Mouse (Mus musculus) cerebellum, adult 9-11 months (tissue): Measurements from ENCODE around the gene Fry.
A peak's percentile ranks its signal among the peaks of the same experiment; 100 is the strongest.
"Not testable (repeated sequence)": the region's sequence is repeated elsewhere in the genome, so short reads cannot be mapped to it uniquely, and the experiment has no call there.

Source experiments
- DNase-seq: peaks from one replicate; pipeline ENCODE4 v3.0.0; 2022

The Fry gene

DNA sequence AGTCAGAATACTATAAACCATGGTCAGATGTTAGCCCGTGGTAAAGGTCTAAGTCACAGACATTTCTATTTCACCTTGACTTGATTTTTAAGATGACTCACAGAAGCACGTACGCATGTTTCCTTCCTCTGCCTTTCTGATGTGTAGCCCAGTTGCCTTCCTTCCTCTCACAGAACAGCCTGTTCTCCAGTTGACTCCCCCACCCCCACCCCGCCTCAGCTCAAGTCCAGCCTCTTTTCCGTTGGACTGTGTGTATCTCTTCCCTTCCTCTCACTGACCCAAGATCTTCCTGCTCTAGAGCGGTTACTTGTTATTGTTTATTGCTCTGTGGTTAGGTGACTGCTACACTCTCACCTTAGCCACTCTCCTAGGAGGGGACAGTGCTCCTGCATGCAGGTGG, 350.0 kb downstream of the Fry start:
- no peak for DNase-seq

DNA sequence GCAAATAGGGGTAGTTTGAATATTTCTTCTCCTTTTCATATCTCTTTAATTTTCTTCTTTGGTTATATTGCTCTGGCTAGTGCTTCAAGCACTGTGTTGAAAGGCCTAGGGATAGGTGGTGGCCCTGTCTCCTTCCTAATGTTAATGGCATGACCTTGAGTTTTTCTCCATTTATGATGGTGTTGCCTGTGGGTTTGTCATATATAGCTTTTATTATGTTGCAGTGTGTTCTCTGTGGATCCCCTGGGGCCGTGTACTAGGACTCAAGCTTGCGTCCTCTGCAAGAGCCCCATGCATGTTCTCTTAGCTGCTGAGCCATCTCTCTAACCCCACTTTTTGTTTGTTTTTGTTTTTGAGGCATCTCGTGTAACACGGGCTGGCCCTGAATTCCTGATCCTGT, 358.9 kb downstream of the Fry start:
- DNase-seq: no peak

DNA sequence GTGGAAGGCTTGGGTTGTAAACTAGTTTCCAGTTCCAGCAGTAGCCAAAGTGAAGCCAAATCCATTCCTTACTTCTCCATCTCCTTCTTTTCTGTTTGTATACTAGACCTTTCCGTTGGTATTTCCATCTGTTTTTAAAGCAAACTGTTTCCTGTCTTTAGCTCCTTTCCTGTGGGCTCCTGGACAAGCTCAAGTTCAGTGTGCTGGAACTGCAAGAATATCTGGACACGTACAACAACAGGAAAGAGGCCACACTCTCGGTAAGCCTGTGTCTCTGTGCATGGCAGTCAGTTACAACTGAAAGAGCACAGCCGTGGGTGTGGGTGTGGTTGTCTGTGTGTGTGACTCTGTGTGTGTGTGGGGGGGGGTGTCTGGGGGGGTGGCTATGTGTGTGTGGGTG, 360.2 kb downstream of the Fry start:
- DNase-seq: no peak

DNA sequence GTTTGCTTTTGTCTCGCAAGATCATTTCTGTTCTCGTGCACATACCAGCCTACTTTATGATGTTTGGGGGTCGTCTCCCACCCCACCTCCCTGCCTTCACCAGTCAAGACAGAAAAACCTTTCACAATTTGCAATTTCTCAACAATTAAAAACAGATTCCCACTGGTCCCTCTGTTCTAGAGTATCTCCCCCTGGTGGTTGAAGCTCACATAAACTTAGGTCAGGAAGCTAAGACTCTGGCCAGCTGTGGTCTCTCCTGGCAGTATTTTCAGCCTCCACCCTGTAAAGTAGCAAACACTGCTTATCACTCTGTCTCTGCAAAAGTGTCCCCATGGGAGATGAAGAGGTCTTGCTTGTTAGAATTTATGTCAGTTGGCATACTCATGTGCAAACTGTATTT, 366.8 kb downstream of the Fry start:
- no peak for DNase-seq

DNA sequence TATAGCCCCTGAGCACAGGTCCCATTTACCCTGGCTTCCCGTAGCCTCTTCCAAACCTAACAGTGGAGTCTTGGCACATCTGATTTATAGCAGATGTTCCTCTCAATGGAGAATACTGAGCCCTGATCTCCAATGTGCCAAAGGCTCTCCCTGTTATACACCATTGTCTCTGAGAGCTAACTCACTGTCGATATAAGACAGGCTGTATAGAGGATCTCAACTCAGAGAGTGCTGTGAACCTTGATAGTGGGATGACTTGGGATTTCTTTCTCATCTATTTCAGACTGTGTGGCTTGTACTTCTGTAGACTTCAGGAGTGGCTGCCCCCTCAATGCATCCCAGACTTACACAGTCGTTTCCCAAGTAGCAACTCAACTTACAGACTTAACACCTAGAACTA, 371.8 kb downstream of the Fry start:
- no peak for DNase-seq

DNA sequence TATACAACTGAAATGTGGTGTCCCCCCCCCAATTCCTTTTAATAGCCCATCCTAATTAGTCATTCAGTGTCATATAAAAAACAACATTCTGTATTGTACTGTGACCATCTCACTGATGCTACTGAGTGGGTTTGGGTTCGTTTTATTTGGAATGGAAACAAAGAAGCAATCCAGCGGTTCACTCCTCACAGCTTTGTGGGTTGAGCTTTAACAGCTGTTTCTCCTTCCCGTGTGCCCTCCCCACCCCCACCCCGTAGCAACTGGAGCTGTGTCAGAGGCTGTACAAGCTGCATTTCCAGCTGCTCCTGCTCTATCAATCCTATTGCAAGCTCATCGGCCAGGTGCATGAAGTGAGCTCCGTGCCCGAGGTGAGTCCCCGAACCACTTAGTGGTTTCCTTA, 372.4 kb downstream of the Fry start:
- DNase-seq: no peak

DNA sequence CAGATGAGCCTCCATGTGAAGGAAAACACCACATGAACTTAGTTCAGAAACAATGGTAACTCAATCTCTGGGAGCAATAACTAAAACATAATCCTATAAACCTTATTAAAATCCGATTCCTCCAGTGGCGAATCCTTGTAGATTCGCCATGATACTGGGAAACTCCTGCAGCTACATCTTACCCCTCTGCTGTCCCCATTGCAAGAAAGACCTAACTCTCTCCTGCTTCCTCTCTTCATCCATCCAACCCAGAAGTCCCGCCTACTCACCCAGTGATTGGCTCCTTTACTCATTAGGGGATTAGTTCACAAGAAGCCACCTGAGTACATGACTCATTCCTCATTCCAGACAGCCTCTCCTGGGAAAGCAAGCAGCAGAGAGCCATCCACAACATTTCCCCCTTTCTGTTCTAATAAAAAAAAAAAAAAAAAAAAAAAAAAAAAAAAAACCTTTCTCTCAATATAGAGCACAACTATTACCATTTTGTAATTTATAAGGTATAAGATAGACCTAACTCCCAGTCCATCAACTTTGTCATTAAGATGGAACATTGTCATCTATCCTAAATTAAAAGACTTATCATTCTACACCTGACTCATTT, 373.2 kb downstream of the Fry start:
- not testable (repeated sequence) for DNase-seq

DNA sequence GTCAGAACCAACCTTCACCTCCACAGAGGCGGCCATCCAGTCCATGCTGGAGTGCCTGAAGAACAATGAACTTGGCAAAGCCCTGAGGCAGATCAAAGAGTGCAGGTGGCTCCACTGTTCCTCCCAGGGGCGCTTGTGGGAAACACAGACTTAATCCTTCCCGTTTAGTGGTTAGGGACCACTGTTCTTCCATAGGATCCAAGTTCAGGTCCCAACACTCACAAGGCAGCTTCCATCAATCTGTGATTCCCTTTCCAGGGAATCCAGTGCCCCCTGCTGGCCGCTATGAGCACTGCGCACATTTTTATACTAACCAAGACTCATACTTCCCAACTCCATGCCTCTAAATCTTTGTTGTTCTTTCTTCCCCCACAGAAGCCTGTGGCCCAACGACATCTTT, 377.3 kb downstream of the Fry start:
- DNase-seq: peak; percentile 9

DNA sequence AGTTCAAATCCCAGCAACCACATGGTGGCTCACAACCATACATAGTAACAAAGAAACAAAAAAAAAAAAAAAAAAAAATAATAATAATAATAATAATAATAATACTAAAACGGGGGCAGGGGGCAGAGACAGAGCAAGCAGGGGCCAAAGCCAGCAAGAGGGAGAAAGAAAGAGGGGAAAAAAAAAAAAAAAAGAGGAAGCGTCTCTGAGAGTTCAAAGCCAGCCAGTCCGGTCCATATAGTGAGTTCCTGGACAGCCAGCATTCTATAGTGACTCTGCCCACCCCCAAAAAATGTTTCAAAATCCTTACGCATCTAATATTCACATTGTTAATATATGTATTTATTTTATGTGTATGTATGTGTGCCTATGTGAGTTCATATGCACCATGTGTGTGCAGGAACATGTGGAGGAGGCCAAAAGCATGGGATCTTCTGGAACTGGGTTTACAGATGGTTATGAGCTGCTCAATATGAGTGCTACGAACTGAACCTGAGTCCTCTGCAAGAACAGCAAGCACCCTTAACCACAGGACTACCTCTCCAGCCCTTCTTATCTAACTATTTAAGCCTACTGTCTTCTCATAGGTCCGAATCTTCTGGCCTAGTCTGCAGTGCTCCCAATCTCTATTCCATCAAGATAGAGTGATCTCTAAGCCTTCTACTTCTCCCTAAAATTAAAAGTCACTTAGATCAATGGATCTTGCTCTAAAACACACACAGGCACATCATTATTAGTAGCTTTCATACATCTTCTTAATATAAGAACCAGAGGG, 392.2 kb downstream of the Fry start:
- no peak for DNase-seq

DNA sequence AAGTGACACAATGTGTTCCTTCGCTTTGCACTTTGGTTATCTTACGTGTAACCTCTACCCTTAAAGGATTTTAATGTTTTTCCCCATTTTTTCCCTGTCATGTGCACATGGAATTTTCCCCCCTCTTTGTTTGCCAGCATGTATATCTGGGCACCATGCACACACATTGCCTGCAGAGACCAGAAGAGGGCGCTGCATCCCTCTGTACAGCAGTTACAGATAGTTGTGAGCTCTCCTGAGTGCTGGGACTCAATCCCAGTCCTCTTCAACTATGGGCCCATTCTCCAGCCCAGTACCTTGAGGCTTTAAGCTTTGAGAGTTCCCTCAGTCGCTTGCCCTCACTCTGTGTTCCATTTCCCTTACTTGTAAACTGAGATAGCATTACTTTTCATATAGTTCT, 394.8 kb downstream of the Fry start:
- DNase-seq: no peak

DNA sequence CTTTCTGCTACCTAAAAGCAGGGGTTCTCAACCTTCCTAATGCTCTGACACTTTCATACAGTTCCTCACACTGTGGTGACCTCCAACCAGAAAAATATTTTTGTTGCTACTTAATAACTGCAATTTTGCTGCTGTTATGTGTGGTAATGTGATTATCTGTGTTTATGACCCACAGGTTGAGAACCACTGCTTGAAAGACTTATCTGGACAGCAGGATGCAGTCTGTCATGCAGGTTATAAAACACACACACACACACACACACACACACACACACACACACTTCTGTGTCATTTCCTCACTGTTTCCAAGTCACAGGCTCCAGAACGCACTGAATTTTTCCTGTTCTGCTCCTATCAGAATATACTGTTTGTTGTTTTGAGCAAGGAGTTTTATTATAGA, 395.6 kb downstream of the Fry start:
- DNase-seq: no peak

DNA sequence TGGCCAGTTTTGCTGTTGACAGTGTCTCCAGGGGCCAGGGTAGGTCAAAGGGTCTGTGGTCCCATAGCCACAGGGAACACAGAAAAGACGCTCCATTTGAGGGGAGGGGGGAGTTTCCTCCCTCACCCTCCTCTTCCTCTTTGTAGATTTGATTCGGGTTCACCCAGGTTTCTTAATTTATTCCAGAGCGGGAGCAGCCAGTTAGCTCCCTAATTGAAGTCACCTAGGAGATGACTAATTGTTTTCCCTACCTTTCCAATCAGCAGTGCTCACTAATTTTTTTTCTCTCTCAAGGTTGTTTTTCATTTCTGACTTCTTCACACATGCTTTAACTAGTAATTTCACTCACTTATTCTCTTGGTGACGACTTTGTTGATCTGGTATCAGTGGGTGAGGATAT, 399.6 kb downstream of the Fry start, which contains the start of gene Zar1l:
Zar1l (minus strand) TSS at position 101 of the 400 bp plus-strand sequence.
- no peak for DNase-seq

DNA sequence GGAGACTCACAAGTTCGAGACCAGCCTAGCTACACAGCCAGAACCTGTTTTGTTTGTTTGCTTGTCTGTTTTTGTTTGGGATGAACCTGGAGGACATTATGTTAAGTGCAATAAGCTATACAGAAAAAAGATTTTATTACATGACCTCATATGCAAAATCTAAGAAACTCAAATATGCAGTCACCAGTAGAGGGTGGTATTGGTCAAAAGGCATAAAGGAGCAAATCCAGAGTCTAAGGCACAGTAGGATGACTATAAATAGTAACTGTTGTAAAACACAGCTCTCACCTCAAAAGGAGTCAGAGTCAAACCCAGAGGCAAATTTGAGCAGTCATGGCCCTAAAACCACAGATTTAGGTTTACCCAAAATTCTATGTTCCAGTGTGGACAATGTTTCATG, 401.1 kb downstream of the Fry start:
- DNase-seq: no peak

DNA sequence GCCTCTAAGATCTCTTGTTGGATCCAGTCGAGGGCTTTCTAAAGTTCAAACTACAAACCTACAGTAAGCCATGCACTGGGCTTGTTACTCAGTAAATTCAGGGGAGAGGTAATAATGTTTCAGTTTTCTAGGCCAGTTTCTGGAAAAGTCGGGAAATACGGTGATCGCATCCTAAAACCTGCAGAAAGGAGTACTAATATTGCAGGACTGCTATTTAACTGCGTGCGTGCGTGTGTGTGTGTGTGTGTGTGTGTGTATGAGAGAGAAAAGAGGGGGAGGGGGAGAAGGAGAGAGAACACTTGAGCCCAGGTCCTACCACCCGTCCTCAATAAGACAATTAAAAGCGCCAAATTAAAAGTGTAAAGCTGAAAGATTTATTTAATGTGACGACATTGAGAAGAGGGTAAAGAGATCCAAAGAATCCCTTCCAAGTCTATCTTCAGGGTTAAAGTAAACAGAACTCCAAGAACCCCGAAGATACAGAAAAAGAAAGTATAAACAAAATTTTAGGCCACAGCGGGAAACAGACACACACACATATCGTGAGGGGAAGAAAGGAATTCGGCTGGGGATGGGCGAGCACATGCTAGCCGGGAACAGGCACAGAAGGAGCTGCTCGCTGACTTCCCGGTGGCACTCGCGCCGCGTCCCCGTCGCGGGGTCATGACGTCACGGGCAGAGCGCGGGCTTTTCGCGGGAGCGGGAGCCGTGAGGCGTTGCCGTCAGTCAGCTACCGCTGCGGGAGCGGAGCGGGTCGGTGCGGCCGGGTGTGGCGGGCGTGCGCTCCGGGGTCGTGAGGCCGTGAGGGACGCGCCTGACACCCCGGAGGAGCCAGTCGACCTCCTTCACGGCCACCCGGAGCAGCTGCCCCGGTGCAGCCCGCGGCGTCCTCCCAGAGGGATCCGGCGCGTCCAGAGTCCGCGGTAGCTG, 403.8 kb downstream of the Fry start, which contains the start of gene Brca2:
Brca2 (plus strand) TSS at position 694 of the 930 bp plus-strand sequence.
- DNase-seq: peak; percentile 89

DNA sequence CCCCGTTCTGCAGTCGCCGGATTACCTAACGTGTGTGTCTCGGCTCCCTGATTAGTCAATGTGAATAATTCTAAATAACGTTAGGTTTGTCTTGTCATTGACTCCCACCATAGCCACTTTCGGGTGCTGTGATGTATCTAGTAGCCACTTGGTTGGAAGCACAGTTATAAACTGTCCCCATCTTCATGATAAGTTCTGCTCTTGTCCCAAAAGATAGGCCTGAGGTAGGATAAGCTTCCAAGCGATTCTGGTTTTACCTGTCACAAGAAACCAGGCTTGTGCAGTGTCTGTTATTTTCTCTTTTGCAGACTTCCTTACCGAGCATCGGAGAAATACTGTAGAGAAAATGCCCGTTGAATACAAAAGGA, 404.4 kb downstream of the Fry start:
- DNase-seq: no peak

DNA sequence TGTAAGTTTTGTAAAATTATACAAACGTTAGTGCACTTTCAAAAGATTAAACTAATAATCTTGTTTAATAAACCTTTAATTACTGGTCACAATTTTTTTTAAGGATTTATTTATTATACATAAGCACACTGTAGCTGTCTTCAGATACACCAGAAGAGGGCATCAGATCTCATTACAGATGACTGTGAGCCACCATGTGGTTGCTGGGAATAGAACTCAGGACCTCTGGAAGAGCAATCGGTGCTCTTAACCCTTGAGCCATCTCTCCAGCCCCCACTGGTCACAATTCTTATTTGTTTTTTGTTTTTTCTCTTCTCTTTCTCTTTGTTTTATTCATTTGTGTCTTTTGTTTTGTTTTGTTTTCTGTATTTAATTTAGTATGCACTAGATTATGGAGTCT, 406.8 kb downstream of the Fry start:
- no peak for DNase-seq

DNA sequence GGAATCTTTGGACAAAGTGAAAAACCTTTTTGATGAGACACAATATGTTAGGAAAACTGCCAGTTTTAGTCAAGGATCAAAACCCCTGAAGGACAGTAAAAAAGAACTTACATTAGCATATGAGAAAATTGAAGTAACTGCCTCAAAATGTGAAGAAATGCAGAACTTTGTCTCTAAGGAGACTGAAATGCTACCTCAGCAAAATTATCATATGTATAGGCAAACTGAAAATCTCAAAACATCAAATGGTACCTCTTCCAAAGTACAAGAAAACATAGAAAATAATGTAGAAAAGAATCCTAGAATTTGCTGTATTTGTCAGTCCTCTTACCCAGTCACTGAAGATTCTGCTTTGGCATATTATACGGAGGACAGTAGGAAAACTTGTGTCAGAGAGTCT, 422.9 kb downstream of the Fry start:
- no peak for DNase-seq

DNA sequence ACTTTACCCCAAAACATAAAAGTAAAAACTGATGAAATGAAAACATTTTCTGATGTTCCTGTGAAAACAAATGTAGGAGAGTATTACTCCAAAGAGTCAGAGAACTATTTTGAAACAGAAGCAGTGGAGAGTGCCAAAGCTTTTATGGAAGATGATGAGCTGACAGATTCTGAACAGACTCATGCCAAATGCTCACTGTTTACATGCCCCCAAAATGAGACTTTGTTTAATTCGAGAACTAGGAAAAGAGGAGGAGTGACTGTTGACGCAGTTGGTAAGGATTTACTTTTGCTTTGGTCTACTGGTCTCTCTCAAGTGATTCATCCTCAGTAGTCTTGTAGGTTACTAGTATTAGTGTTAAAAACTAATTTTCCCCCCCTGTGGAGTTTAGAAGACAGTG, 424.7 kb downstream of the Fry start:
- no peak for DNase-seq
